Mouse (Mus musculus) lung, postnatal 14 days (tissue): Measurements from ENCODE around the gene Dohh.

Experiments used
- DNase-seq: peaks from one replicate; pipeline ENCODE4 v3.0.0; 2021

The Dohh gene

GRCm38 (mm10) chr10:81406504-81407440, 22.5 kb downstream of the Dohh start:
- DNase-seq, result no peak

- peak; percentile 86 for DNase-seq
Observed at GRCm38 (mm10) chr10:81407539-81408423, 23.6 kb downstream of the Dohh start.

GRCm38 (mm10) chr10:81408424-81408729, 24.1 kb downstream of the Dohh start:
- no peak for DNase-seq

- peak; percentile 95 for DNase-seq
Observed at GRCm38 (mm10) chr10:81408871-81409291, 24.7 kb downstream of the Dohh start.

GRCm38 (mm10) chr10:81409330-81409729, 25.1 kb downstream of the Dohh start:
- DNase-seq, result no peak

GRCm38 (mm10) chr10:81410350-81410749, 26.1 kb downstream of the Dohh start:
- DNase-seq, result no peak

GRCm38 (mm10) chr10:81410981-81411380, 26.8 kb downstream of the Dohh start:
- no peak for DNase-seq

GRCm38 (mm10) chr10:81411471-81412400, 27.5 kb downstream of the Dohh start:
- peak; percentile 80 for DNase-seq

GRCm38 (mm10) chr10:81412586-81413309, 28.5 kb downstream of the Dohh start:
- DNase-seq, result no peak

GRCm38 (mm10) chr10:81413310-81414261, 29.4 kb downstream of the Dohh start:
- DNase-seq, result peak; percentile 95

- peak; percentile 63 for DNase-seq
Observed at GRCm38 (mm10) chr10:81414682-81415081, 30.5 kb downstream of the Dohh start.

GRCm38 (mm10) chr10:81415146-81415545, 30.9 kb downstream of the Dohh start:
- DNase-seq, result no peak

- DNase-seq, result no peak
Observed at GRCm38 (mm10) chr10:81415549-81416310, 31.5 kb downstream of the Dohh start.

GRCm38 (mm10) chr10:81416581-81417226, 32.5 kb downstream of the Dohh start:
- peak; percentile 83 for DNase-seq

GRCm38 (mm10) chr10:81417227-81418215, 33.3 kb downstream of the Dohh start:
- DNase-seq, result no peak

- no peak for DNase-seq
Observed at GRCm38 (mm10) chr10:81418216-81419070, 34.2 kb downstream of the Dohh start.
